Mouse (Mus musculus) limb, embryonic 15.5 days (tissue): ENCODE data around the gene Lrrc3c. TPM values are rescaled to one million over a fixed set of nuclear protein-coding genes. Genes with fewer than 3 reads are reported as not detected.

Experiments
- ATAC-seq: fragments of 200-750 bp; cut with Nextera tagmentation; 2 replicates; pipeline ENCODE4 v1.8.0; 2017; ENCODE audit warnings: low read depth, moderate TSS enrichment; ENCODE audit not compliant: insufficient number of reproducible peaks, low FRiP score, low TSS enrichment
- H3K27ac ChIP-seq: fragments of 300-500 bp; sonication (generic); 2 replicates; pipeline ENCODE4 v1.5.1; 2015; ENCODE audit warnings: moderate library complexity, mild to moderate bottlenecking, inconsistent platforms
- H3K27me3 ChIP-seq: fragments of 300-500 bp; sonication (generic); 2 replicates; pipeline ENCODE4 v1.6.1; 2015; ENCODE audit warnings: inconsistent platforms
- H3K36me3 ChIP-seq: fragments of 300-500 bp; sonication (generic); 2 replicates; pipeline ENCODE4 v1.6.1; 2015; ENCODE audit warnings: inconsistent platforms
- H3K4me1 ChIP-seq: fragments of 300-500 bp; sonication (generic); 2 replicates; pipeline ENCODE4 v1.6.1; 2015; ENCODE audit warnings: inconsistent platforms
- H3K4me2 ChIP-seq: fragments of 300-500 bp; sonication (generic); 2 replicates; pipeline ENCODE4 v1.6.1; 2015; ENCODE audit warnings: mild to moderate bottlenecking, inconsistent platforms
- H3K4me3 ChIP-seq: fragments of 300-500 bp; sonication (generic); 2 replicates; pipeline ENCODE4 v1.5.1; 2015; ENCODE audit warnings: mild to moderate bottlenecking, inconsistent platforms
- H3K9ac ChIP-seq: fragments of 300-500 bp; sonication (generic); 2 replicates; pipeline ENCODE4 v1.6.1; 2015; ENCODE audit warnings: inconsistent platforms
- H3K9me3 ChIP-seq: fragments of 300-500 bp; sonication (generic); 2 replicates; pipeline ENCODE4 v1.6.1; 2016; ENCODE audit warnings: inconsistent platforms
- WGBS: fragments of 180-500 bp; shearing (Covaris S2); methylation state at CpG from one replicate; pipeline ENCODE4 v1.1.7; 2015; 5-methylcytosine and 5-hydroxymethylcytosine counted together
- polyA plus RNA-seq: library from polyadenylated mRNA; unstranded; fragments of >200 nt; fragmentation: Nextera tagmentation; extraction: Ambion mirVana; gene quantifications from 2 replicates; pipeline ENCODE4 v1.2.1, GENCODE M21; 2015

The Lrrc3c gene
- polyA plus RNA-seq, 1 experiment from 2014 or later, result not detected

DNA sequence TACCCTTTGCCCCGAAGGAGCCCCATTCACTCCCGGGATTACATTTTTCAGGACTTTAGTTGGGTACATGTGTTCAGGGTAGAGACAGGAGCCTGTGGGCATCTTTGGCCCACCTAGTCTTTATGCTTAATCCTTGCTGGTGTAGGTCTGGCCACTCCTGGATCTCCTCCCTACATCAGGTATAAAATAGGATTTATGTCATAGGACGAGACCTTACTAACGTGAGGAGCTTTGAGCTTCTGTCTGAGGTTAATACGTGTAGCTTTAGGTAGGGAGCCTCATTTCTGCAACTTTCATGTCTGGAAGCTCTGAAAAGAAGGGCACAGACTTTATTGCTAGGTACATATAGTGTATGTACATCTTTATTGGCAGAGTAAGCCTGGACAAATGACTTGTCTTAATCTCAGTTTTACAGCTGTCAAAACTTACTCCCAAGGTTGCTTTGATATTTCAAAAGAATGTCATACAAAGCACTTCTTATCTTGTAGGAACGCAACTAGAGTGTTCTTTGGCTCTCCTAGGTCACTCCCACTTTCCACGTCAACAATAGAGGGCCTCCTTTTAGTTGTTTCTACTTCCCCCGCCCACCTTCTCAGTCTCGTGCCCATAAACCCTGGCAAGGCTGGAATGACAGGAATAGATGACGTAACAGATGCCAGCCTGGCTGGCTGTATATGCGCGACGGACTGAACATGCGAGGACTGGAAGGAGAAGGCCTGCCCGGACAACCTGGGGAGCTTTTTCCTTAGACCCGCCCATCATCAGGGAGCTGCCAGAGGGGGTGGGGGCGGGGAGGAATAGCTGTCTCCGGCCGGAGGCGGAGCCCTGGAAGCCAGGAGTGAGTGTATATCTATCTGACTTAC, 10.2 kb upstream of the Lrrc3c start:
- H3K4me3 ChIP-seq, result peak overlapping the region; percentile 96
- H3K27me3 ChIP-seq, result peaks cover 9% of the 10 kb centered on the region
- WGBS, result 7% methylated on average over 20 of the region's 20 CpGs
- peaks cover 8% of the 10 kb centered on the region for H3K36me3 ChIP-seq
- peak overlapping the region; percentile 90 for H3K27ac ChIP-seq
- peaks cover 33% of the 10 kb centered on the region for H3K4me1 ChIP-seq
- H3K9me3 ChIP-seq, result no peaks in the 10 kb centered on the region
- H3K9ac ChIP-seq, result 0 out of 2 replicates have a peak overlapping the region, but pooled peaks have one; percentile 7
- peak overlapping the region; percentile 80 for H3K4me2 ChIP-seq
- ATAC-seq, result peak; percentile 57

DNA sequence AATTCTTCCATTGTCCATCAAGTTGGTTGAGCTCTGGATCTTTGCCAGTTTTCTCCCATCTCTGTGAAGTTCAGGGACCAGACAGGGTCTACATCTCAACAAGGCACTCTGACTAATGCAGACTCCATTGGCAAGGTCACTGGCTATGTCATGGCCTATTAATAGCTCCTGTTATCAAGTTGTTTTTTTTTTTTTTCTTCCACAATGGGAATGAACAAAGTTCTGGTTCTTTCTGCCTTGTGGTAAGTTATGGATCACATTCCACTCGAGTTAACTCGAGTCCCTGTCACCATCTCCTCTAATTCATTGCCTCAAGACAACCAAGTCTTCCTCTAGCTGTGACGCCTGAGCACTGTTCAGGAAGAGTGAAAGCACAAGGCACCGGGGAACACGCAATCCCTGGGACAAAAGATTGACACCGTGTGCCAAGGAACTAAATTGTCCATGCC, 9.2 kb upstream of the Lrrc3c start:
- WGBS, result 51% methylated on average over 6 of the region's 6 CpGs
- Histone ChIP-seq H3K36me3 (no peaks in the 10 kb centered on the region), H3K9ac (no peak overlapping the region), H3K4me2 (no peak overlapping the region), H3K4me1 (peaks cover 33% of the 10 kb centered on the region), H3K27me3 (peaks cover 9% of the 10 kb centered on the region), H3K4me3 (no peak overlapping the region), H3K27ac (no peak overlapping the region), H3K9me3 (no peaks in the 10 kb centered on the region)
- ATAC-seq, result no peak

DNA sequence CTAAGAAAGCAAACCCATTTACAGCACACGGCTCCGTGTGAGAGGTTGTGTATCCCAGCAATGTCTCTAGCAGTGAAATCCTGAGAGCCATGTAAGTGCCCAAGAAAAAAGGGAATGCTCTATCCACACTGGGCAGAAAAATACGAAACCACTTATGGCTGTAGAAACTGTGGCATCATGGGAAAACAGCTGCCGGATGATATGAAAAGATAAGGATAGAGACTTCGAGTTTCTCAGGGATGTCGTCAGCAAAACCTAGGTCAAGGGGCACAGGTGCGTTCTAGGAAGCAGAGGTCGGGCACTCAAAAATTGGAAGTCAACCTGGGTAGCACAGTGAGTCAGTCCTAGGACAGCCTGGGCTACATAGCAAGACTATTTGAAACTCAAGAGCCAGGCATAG, 8.8 kb upstream of the Lrrc3c start:
- H3K27ac ChIP-seq, result no peak overlapping the region
- no peak overlapping the region for H3K4me2 ChIP-seq
- no peaks in the 10 kb centered on the region for H3K36me3 ChIP-seq
- H3K9me3 ChIP-seq, result no peaks in the 10 kb centered on the region
- H3K4me3 ChIP-seq, result no peak overlapping the region
- peaks cover 30% of the 10 kb centered on the region for H3K4me1 ChIP-seq
- peaks cover 9% of the 10 kb centered on the region for H3K27me3 ChIP-seq
- ATAC-seq, result no peak
- 84% methylated on average over 8 of the region's 8 CpGs for WGBS
- no peak overlapping the region for H3K9ac ChIP-seq

DNA sequence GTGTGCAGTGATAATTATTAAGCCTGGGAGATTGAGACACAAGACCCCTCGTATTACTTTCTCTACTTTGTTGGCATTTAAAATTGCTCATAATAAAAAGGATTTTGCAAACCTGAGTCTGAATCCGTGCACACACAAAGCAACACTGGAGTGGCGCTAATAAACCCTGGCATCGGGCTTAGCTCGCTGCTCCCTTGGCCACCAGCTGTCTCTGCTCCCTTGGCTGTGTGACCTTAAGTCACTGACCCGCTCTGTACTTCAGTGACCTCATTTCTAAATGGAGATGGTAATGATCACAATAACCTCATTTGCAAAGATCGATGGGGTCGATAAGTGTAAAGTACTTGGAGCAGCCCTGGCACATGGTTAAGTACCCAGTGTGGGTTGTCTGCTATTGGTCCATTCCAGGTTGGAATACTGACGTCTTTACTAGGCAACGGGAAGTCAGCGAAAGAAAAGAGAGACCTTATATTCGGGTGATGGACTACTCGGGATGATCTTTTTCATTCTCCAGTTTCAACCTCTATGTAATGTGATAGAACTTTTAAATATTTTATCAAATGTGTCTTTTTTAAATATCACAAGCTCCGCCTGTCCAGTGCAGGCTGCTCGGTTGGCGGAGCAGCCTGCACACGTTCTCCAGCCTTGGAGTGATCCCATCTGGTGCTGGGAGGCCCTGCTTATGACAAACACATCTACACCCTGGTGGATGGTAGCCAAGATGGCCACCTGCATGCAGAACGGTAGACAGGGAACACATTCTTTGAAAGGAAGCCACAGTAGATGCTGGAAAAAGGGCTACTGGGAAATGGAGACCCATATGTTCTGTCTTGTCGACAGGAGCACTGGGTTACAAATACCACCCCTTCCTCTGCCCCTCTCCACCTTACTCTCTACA, 7.3 kb upstream of the Lrrc3c start:
- Histone ChIP-seq H3K4me2 (no peak overlapping the region), H3K4me1 (peaks cover 19% of the 10 kb centered on the region), H3K27me3 (peaks cover 9% of the 10 kb centered on the region), H3K9ac (no peak overlapping the region), H3K4me3 (no peak overlapping the region), H3K9me3 (no peaks in the 10 kb centered on the region), H3K27ac (no peak overlapping the region), H3K36me3 (no peaks in the 10 kb centered on the region)
- ATAC-seq, result no peak
- WGBS, result 69% methylated on average over 19 of the region's 19 CpGs

DNA sequence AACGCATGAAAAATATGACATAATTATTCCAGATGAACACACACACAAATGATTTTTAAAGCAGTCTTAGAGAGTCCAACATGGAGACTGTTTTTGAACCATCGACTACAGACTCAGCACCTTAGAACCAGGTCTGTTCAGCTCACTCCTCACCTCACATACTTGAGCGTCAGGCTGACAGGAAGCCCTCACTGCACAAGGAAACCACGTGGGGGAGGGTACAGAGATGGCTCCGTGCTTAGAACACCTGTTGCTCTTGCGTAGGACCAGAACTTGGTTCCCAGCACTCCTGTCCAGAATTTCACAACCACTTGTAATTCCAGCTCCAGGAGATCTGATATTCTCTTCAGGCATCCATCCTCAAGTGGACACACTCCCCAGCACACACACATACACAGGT, 3.1 kb upstream of the Lrrc3c start:
- ATAC-seq, result no peak
- Histone ChIP-seq H3K4me2 (no peak overlapping the region), H3K27ac (no peak overlapping the region), H3K4me3 (no peak overlapping the region), H3K36me3 (no peaks in the 10 kb centered on the region), H3K9ac (no peak overlapping the region), H3K4me1 (0 out of 2 replicates have a peak, but pooled peaks cover 8% of the 10 kb centered on the region), H3K9me3 (no peaks in the 10 kb centered on the region), H3K27me3 (peaks cover 33% of the 10 kb centered on the region)
- WGBS, result 70% methylated on average over 6 of the region's 6 CpGs

DNA sequence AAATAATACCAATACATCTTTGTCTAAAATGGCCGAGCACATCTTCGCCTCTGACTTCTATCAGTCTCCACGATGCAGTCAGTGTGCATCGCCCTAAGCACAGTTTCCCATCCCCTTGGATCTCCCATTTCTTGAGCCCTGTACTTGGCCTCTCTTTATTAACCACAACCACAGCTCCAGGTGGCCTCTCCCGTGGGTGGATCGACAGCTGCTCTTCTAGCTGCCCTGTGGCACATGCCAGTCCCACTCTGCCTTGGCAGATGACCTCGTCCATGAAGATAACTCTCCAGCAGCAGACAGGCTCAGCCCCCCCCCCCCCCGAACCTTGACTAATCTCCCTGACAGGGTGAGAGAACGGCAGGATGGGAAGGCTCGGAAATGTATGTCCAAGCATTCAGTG, 2.6 kb upstream of the Lrrc3c start:
- Histone ChIP-seq H3K27ac (no peak overlapping the region), H3K4me3 (no peak overlapping the region), H3K4me2 (no peak overlapping the region), H3K4me1 (0 out of 2 replicates have a peak, but pooled peaks cover 8% of the 10 kb centered on the region), H3K9ac (no peak overlapping the region), H3K27me3 (peaks cover 35% of the 10 kb centered on the region), H3K9me3 (no peaks in the 10 kb centered on the region), H3K36me3 (no peaks in the 10 kb centered on the region)
- ATAC-seq, result no peak
- WGBS, result 78% methylated on average over 10 of the region's 10 CpGs

DNA sequence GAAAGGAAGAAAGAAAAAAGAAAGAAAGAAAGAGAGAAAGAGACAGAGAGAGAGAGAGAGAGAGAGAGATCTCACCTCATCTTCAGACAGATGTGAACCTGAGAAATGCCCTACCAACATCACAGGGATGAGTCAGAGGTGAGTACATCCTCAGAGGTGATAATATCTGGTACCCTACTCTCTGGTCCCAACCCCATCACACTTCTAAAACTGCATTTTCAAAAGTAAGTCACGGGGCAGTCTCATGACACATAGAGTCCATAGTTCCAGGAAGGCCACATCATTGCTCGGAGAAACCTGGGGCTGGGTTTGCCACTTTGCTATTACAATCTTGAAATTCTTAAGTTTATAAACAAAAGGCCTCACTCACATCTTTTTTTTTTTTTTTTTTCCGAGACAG, 2.1 kb upstream of the Lrrc3c start:
- Histone ChIP-seq H3K4me2 (no peak overlapping the region), H3K4me3 (no peak overlapping the region), H3K36me3 (no peaks in the 10 kb centered on the region), H3K27ac (no peak overlapping the region), H3K4me1 (0 out of 2 replicates have a peak, but pooled peaks cover 8% of the 10 kb centered on the region), H3K27me3 (peaks cover 40% of the 10 kb centered on the region), H3K9me3 (no peaks in the 10 kb centered on the region), H3K9ac (no peak overlapping the region)
- WGBS, result 75% methylated on average over 3 of the region's 3 CpGs
- no peak for ATAC-seq

DNA sequence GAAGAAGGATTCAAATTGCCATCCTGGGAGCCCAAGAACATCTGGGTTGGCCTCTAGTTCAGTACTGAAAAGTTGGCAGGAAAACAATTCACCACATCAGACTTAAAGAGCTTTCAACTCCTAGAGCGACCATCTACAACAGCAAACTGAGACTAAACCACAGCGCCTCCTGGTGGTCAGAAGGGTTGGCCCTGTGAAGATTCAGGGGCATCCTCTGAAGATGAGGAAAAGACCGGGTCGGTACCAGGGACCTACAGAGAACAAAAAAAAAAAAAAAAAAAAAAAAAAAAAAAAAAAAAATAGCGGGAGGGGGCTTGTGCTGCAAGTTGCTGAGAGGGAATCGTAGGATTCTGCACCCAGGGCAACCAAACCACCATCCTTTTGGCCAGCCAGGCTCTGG, 728 bp upstream of the Lrrc3c start:
- Histone ChIP-seq H3K4me1 (peaks cover 13% of the 10 kb centered on the region), H3K27ac (no peak overlapping the region), H3K9ac (no peak overlapping the region), H3K27me3 (peaks cover 48% of the 10 kb centered on the region), H3K36me3 (no peaks in the 10 kb centered on the region), H3K4me2 (no peak overlapping the region), H3K9me3 (no peaks in the 10 kb centered on the region), H3K4me3 (no peak overlapping the region)
- no peak for ATAC-seq
- 37% methylated on average over 6 of the region's 6 CpGs for WGBS

DNA sequence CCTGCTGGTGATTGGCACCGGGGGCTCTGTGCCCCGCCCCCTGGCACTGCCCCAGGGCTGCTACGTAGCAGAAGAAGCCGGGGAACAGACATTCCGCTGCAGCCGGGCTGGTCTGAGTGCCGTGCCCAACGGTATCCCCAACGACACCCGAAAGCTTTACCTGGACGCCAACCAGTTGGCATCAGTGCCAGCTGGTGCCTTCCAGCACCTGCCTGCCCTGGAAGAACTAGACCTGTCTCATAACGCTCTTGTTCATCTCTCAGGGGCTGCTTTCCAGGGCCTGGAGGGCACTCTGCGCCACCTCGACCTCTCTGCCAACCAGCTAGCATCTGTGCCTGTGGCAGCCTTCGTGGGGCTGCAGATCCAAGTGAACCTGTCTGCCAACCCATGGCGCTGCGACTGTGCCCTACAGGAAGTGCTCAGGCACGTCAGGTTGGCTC, 780 bp downstream of the Lrrc3c start:
- Histone ChIP-seq H3K36me3 (no peaks in the 10 kb centered on the region), H3K9me3 (no peaks in the 10 kb centered on the region), H3K4me3 (no peak overlapping the region), H3K27ac (no peak overlapping the region), H3K9ac (no peak overlapping the region), H3K4me1 (peaks cover 14% of the 10 kb centered on the region), H3K27me3 (peaks cover 45% of the 10 kb centered on the region), H3K4me2 (no peak overlapping the region)
- 55% methylated on average over 18 of the region's 18 CpGs for WGBS
- no peak for ATAC-seq

DNA sequence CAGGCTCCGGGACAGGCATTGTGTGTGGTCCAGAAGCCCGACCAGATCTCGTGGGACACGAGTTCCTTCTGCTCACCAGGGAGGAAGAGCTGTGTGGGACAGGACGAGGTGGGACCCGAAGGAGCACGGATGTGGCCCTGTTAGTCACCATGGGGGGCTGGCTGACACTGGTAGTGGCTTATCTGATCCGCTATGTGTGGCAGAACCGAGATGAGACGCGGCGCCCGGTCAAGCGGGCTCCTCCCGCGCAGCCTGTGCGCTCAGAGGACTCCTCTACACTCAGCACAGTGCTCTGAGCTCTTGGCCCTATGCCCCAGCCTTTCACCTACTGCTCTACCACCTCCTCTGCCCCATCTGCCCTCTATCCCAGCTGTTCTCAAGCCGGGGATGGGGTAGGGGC, 1.2 kb downstream of the Lrrc3c start:
- H3K27me3 ChIP-seq, result peaks cover 45% of the 10 kb centered on the region
- ATAC-seq, result no peak

DNA sequence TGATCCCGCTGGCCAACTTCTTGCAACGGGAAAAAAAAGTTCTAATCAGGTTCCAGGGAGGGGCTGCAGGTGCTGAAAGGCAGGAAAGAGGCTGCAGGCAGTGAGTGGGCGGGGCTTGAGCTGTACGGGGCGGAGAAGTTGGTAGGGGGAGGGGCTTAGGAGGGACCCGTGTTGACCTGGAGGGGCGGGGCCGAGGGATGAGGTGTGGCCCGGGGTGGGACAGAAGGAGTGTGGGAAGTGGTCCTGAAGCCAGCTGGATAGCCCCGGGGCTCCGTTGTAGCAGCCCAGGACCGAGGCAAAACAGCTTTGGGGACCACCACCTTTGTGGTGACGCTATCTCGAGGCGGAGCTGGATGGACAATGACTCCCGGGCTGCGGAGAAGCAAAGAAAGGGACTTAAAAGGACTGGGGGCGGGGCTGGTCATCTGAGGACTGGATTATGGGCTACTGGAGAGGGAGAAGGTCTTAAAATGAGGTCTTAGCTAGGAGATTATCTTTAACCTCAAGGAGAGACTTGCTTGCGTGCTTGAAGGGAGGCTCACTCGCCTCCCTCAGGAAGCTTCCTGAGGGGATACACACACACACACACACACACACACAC, 4.1 kb downstream of the Lrrc3c start:
- Histone ChIP-seq H3K9me3 (no peaks in the 10 kb centered on the region), H3K4me1 (peaks cover 14% of the 10 kb centered on the region), H3K4me2 (peak overlapping the region; percentile 46), H3K9ac (no peak overlapping the region), H3K27me3 (peaks cover 51% of the 10 kb centered on the region), H3K36me3 (no peaks in the 10 kb centered on the region), H3K27ac (no peak overlapping the region), H3K4me3 (peak overlapping the region; percentile 26)
- under 1% methylated on average over 20 of the region's 20 CpGs for WGBS
- ATAC-seq, result 0 out of 2 replicates have a peak, but pooled peaks have one; percentile 28

More for the DNA sequence above, 1.2 kb downstream of the Lrrc3c start:
- Histone ChIP-seq H3K4me3 (no peak overlapping the region), H3K36me3 (no peaks in the 10 kb centered on the region), H3K4me2 (no peak overlapping the region), H3K9ac (no peak overlapping the region), H3K27ac (no peak overlapping the region), H3K4me1 (peaks cover 14% of the 10 kb centered on the region), H3K9me3 (no peaks in the 10 kb centered on the region)
- WGBS, result 29% methylated on average over 18 of the region's 18 CpGs
